Mouse (Mus musculus): ENCODE data around the gene Fbrs. TPM values are rescaled to one million over a fixed set of nuclear protein-coding genes. Genes with fewer than 3 reads are reported as not detected.

The Fbrs gene
- polyA plus RNA-seq, 1 experiment: 16.5 TPM

Other genes with a start within 250 kb of the Fbrs start
- gene Zfp553, start 246.1 kb upstream of the Fbrs start, polyA plus RNA-seq (2012; ENCODE audit: insufficient read depth, insufficient read length, missing spikeins): 3.3 and 3.4 TPM in 2 replicates
- 10.9 and 19.3 TPM in 2 replicates for gene Sept1, start 246.1 kb upstream of the Fbrs start, polyA plus RNA-seq (2012; ENCODE audit: insufficient read depth, insufficient read length, missing spikeins)
- 7.1 and 14.4 TPM in 2 replicates for gene Zfp771, start 234.9 kb upstream of the Fbrs start, polyA plus RNA-seq (2012; ENCODE audit: insufficient read depth, insufficient read length, missing spikeins)
- 38.1 and 41.3 TPM in 2 replicates for gene Dctpp1, start 218.5 kb upstream of the Fbrs start, polyA plus RNA-seq (2012; ENCODE audit: insufficient read depth, insufficient read length, missing spikeins)
- 125 and 144 TPM in 2 replicates for gene Sephs2, start 205.1 kb upstream of the Fbrs start, polyA plus RNA-seq (2012; ENCODE audit: insufficient read depth, insufficient read length, missing spikeins)
- 1.1 and 2.3 TPM in 2 replicates for gene Itgal, start 182.9 kb upstream of the Fbrs start, polyA plus RNA-seq (2012; ENCODE audit: insufficient read depth, insufficient read length, missing spikeins)
- 26.6 and 27.5 TPM in 2 replicates for gene Zfp768, start 133.6 kb upstream of the Fbrs start, polyA plus RNA-seq (2012; ENCODE audit: insufficient read depth, insufficient read length, missing spikeins)
- 1.5 and 1.8 TPM in 2 replicates for gene Zfp747, start 103.1 kb upstream of the Fbrs start, polyA plus RNA-seq (2012; ENCODE audit: insufficient read depth, insufficient read length, missing spikeins)
- gene 9130019O22Rik, start 92.0 kb upstream of the Fbrs start, polyA plus RNA-seq (2012; ENCODE audit: insufficient read depth, insufficient read length, missing spikeins): 1.0 and 1.4 TPM in 2 replicates
- 3.4 and 3.6 TPM in 2 replicates for gene E430018J23Rik, start 85.6 kb upstream of the Fbrs start, polyA plus RNA-seq (2012; ENCODE audit: insufficient read depth, insufficient read length, missing spikeins)
- 1.6 and 2.6 TPM in 2 replicates for gene Zfp764, start 72.4 kb upstream of the Fbrs start, polyA plus RNA-seq (2012; ENCODE audit: insufficient read depth, insufficient read length, missing spikeins)
- 4.1 and 6.6 TPM in 2 replicates for gene Zfp688, start 57.1 kb upstream of the Fbrs start, polyA plus RNA-seq (2012; ENCODE audit: insufficient read depth, insufficient read length, missing spikeins)
- 0.40 and 1.3 TPM in 2 replicates for gene Zfp689, start 30.0 kb upstream of the Fbrs start, polyA plus RNA-seq (2012; ENCODE audit: insufficient read depth, insufficient read length, missing spikeins)
- 26.0 and 27.1 TPM in 2 replicates for gene Prr14, start 19.6 kb upstream of the Fbrs start, polyA plus RNA-seq (2012; ENCODE audit: insufficient read depth, insufficient read length, missing spikeins)
- gene Srcap, start 32.8 kb downstream of the Fbrs start, polyA plus RNA-seq (2012; ENCODE audit: insufficient read depth, insufficient read length, missing spikeins): 21.6 and 24.7 TPM in 2 replicates
- gene Gm42715, start 40.4 kb downstream of the Fbrs start, polyA plus RNA-seq (2012; ENCODE audit: insufficient read depth, insufficient read length, missing spikeins): 0.28 and 3.4 TPM in 2 replicates
- gene Tmem265, start 82.2 kb downstream of the Fbrs start, polyA plus RNA-seq (2012; ENCODE audit: insufficient read depth, insufficient read length, missing spikeins): 2.0 TPM in 1 of 2 replicates, not detected in the other
- gene Phkg2, start 94.1 kb downstream of the Fbrs start, polyA plus RNA-seq (2012; ENCODE audit: insufficient read depth, insufficient read length, missing spikeins): 15.9 and 17.1 TPM in 2 replicates
- 4.5 and 6.0 TPM in 2 replicates for gene Ccdc189, start 109.4 kb downstream of the Fbrs start, polyA plus RNA-seq (2012; ENCODE audit: insufficient read depth, insufficient read length, missing spikeins)
- gene Rnf40, start 109.6 kb downstream of the Fbrs start, polyA plus RNA-seq (2012; ENCODE audit: insufficient read depth, insufficient read length, missing spikeins): 14.7 and 19.4 TPM in 2 replicates
- gene Zfp629, start 136.6 kb downstream of the Fbrs start, polyA plus RNA-seq (2012; ENCODE audit: insufficient read depth, insufficient read length, missing spikeins): 6.6 and 7.5 TPM in 2 replicates
- 15.7 and 17.4 TPM in 2 replicates for gene Bcl7c, start 229.7 kb downstream of the Fbrs start, polyA plus RNA-seq (2012; ENCODE audit: insufficient read depth, insufficient read length, missing spikeins)
- 7.3 and 10.5 TPM in 2 replicates for gene Ctf1, start 233.5 kb downstream of the Fbrs start, polyA plus RNA-seq (2012; ENCODE audit: insufficient read depth, insufficient read length, missing spikeins)